Mouse (Mus musculus): Measurements from ENCODE around the gene Cldn4. TPM values are rescaled to one million over a fixed set of nuclear protein-coding genes. Genes with fewer than 3 reads are reported as not detected.

The Cldn4 gene
- not detected for polyA plus RNA-seq (2014; fragmentation: Illumina TruSeq; extraction: RNeasy Lipid Tissue Mini Kit (QIAGEN cat#74804); ENCODE audit: low read depth, low replicate concordance)

DNA sequence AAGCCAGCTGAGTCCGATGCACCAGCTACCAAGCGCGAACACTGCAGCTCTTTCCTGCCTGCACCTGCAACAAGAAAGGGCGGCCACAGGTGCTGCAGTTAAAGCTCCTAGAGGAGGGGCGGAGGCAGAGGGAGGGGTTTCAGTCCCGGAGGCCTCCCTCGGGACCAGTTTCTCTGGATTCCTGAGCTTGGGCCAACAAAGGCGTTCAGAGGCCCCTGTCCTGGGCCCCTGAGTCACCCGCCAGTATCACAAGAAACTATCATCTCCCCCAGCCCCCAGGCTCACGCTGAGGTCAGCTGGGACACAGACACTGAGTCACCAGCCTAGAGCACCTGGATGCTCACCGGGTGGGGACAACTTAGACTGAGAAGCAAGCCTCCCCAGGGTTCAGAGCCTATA lies at the start of gene Cldn4:
Gene Cldn4 (minus strand): TSS at position 78 of the 399 bp plus-strand sequence.

DNA sequence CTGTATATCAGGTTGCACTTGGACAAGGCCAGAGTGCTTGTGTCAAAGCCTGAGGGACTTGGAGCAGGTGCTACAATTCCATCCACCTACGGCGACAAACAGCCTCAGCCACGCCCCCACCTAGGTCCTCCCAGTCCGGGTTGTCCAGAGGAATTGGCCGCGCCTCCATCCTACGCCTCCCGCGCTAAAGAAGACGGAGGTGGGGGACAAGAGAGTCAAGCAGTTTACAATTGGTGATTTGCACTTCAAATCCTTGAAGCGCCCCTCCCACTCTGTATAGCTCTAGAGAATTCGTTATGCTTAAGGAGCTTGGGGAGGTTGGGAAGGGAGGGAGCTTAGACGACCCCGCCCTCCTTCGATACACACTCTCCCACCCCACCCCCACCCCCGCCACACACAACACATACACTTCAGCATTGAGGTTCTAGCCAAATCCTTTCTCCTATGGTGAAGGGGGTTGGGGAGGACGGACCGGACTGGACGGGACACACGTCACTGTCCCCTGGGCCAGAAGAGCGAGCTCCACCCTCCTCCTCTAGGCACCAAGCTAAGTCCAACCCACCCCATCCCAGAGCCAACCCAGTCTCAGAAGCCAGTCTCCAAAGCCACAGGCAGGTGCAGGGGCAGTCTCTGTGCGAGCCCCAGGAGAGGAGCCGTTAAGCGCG lies 39.0 kb upstream of the Cldn4 start, which contains the start of gene Cldn3:
Gene Cldn3 (plus strand): TSS at position 582 of the 665 bp plus-strand sequence.

DNA sequence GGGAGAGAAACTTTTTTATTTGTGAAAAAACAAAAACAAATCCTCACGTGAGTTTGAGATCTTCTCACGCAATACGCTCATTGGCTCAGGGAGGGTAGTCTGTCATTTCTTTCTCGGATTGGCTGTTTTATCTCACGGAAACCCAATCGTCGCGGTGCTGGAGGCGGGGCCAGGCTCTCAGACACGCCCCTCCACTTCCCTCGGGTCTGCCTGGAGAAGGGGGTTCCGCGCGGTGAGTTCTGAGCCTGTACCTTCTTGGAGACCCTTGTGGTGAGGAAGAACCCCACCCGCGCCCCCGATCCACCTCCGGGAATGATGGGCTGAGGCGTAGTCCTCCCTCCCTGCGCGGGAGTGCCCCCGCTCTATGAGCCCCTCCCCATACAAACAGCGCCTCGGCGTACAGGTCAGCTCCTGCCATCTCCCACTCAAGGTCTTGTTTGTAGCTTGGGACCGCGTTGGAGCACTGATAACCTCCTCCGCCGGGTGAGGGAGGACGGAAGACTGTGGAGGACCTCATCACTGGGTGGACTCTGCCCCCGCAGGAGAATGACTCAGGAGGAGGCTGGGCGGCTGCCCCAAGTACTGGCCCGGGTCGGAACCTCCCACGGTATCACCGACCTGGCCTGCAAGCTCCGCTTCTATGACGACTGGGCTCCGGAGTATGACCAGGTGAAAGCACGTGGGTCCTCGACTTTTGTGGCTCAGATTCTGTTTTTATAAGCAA lies 14.4 kb downstream of the Cldn4 start, which contains the start of gene Mettl27:
Gene Mettl27 (plus strand): TSS at position 190 of the 724 bp plus-strand sequence.

DNA sequence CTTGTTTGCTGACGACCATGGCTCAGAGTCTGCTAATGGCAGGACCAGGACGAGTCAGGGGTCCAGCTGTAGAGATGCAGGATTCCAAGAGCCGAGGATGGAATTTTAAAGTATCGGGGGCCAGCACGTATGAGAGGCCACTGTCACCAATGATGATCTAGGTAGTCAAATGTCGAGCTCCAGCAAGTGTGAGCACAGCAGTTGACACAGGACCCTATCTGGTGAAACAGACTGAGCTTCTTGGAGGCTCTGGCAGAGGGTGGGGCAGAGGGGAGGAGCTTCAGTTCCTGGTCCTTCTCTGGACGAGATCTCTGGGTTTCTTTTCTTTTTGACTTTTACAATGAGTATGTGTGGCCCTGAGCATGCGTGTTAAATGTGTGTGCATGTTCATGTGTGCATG lies 31.4 kb downstream of the Cldn4 start, which contains the start of gene Cldn13:
Gene Cldn13 (minus strand): TSS at position 216 of the 400 bp plus-strand sequence.

DNA sequence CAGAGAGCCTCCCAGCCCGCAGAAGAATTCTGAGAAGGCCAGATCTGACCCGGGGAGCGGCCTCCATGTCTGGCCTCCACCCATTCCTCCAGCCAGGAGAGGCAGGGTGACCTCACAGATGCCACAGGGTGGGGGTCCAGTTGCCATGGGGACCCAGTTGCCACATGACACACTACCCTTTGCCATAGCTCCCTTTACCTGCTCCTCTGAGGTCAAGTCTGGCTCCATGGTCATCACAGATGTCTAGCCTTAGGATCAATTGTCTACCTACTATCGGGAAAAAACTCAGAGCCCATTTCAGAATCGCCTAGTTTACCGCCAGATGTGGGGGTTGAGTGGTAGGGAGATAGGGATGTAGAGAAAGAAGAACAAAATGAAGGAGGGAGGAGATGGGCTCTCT lies 40.1 kb downstream of the Cldn4 start, which contains the start of gene Tmem270:
Gene Tmem270 (minus strand): TSS at position 101 of the 400 bp plus-strand sequence.

Other genes starting within 250 kb of the Cldn4 start
- 0.38 TPM for gene Eln, start 199.6 kb downstream of the Cldn4 start, polyA plus RNA-seq (2014; fragmentation: Illumina TruSeq; extraction: RNeasy Lipid Tissue Mini Kit (QIAGEN cat#74804); ENCODE audit: low read depth, low replicate concordance)
- 0.52 TPM for gene Tmem270, start 40.2 kb downstream of the Cldn4 start, polyA plus RNA-seq (2014; fragmentation: Illumina TruSeq; extraction: RNeasy Lipid Tissue Mini Kit (QIAGEN cat#74804); ENCODE audit: low read depth, low replicate concordance)
- gene Cldn13, start 31.4 kb downstream of the Cldn4 start, polyA plus RNA-seq (2014; fragmentation: Illumina TruSeq; extraction: RNeasy Lipid Tissue Mini Kit (QIAGEN cat#74804); ENCODE audit: low read depth, low replicate concordance): 3.1 TPM
- gene Mettl27, start 14.6 kb downstream of the Cldn4 start, polyA plus RNA-seq (2014; fragmentation: Illumina TruSeq; extraction: RNeasy Lipid Tissue Mini Kit (QIAGEN cat#74804); ENCODE audit: low read depth, low replicate concordance): 4.6 TPM
- not detected for gene Cldn3, start 39.3 kb upstream of the Cldn4 start, polyA plus RNA-seq (2014; fragmentation: Illumina TruSeq; extraction: RNeasy Lipid Tissue Mini Kit (QIAGEN cat#74804); ENCODE audit: low read depth, low replicate concordance)
- 7.4 TPM for gene Abhd11, start 62.2 kb upstream of the Cldn4 start, polyA plus RNA-seq (2014; fragmentation: Illumina TruSeq; extraction: RNeasy Lipid Tissue Mini Kit (QIAGEN cat#74804); ENCODE audit: low read depth, low replicate concordance)
- not detected for gene Stx1a, start 76.5 kb upstream of the Cldn4 start, polyA plus RNA-seq (2014; fragmentation: Illumina TruSeq; extraction: RNeasy Lipid Tissue Mini Kit (QIAGEN cat#74804); ENCODE audit: low read depth, low replicate concordance)
- 10.2 TPM for gene Dnajc30, start 117.3 kb upstream of the Cldn4 start, polyA plus RNA-seq (2014; fragmentation: Illumina TruSeq; extraction: RNeasy Lipid Tissue Mini Kit (QIAGEN cat#74804); ENCODE audit: low read depth, low replicate concordance)
- gene Bud23, start 118.0 kb upstream of the Cldn4 start, polyA plus RNA-seq (2014; fragmentation: Illumina TruSeq; extraction: RNeasy Lipid Tissue Mini Kit (QIAGEN cat#74804); ENCODE audit: low read depth, low replicate concordance): 9.1 TPM
- not detected for gene Vps37d, start 131.3 kb upstream of the Cldn4 start, polyA plus RNA-seq (2014; fragmentation: Illumina TruSeq; extraction: RNeasy Lipid Tissue Mini Kit (QIAGEN cat#74804); ENCODE audit: low read depth, low replicate concordance)
- 1.1 TPM for gene Mlxipl, start 143.0 kb upstream of the Cldn4 start, polyA plus RNA-seq (2014; fragmentation: Illumina TruSeq; extraction: RNeasy Lipid Tissue Mini Kit (QIAGEN cat#74804); ENCODE audit: low read depth, low replicate concordance)
- 12.1 TPM for gene Tbl2, start 202.7 kb upstream of the Cldn4 start, polyA plus RNA-seq (2014; fragmentation: Illumina TruSeq; extraction: RNeasy Lipid Tissue Mini Kit (QIAGEN cat#74804); ENCODE audit: low read depth, low replicate concordance)
- gene Bcl7b, start 221.3 kb upstream of the Cldn4 start, polyA plus RNA-seq (2014; fragmentation: Illumina TruSeq; extraction: RNeasy Lipid Tissue Mini Kit (QIAGEN cat#74804); ENCODE audit: low read depth, low replicate concordance): 13.1 TPM
- gene Baz1b, start 240.3 kb upstream of the Cldn4 start, polyA plus RNA-seq (2014; fragmentation: Illumina TruSeq; extraction: RNeasy Lipid Tissue Mini Kit (QIAGEN cat#74804); ENCODE audit: low read depth, low replicate concordance): 17.9 TPM

Data from testis, adult 10 weeks (tissue).